Mouse (Mus musculus): ENCODE data around the gene 2210016L21Rik. TPM values are rescaled to one million over a fixed set of nuclear protein-coding genes. Genes with fewer than 3 reads are reported as not detected.

Gene 2210016L21Rik
- 37.1 and 40.3 TPM in 2 replicates for polyA plus RNA-seq (2014; fragmentation: Nextera tagmentation; extraction: Ambion mirVana)

DNA sequence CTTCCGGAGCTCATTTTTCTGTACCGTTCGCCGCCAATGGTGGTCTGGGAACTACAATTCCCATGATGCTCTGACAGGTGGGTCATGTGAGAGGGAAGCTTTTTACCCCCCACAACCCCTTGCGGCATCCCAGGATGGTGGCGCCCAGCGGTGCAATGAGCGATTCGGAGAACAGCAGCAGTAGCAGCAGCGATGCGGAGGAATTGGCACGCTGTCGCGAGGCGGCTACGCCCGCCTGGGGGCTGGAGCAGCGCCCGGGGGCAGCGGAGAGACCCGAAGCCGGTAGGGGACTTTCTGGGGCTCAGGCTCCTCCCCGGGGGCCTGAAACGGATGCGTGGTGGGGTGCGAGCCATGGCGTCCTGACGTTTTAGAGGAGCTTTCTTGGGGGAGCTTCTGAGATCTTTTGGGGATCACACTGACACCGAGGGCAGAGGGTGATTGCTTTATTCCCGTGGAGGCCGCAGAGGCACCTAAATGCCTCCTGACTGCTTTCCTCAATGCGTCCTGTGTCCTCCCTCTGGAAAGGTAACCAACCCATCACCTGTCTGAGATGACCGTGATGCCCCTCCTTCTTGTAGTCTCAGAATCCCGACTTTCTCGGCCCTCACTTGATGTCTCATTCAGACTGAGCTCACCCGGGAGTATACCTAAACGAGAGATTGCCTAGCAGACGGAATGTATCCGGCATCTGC lies at the start of gene 2210016L21Rik:
2210016L21Rik (plus strand) TSS at position 85 of the 692 bp plus-strand sequence.
- peak within 1 kb of the TSS; percentile 89 for H3K4me2 ChIP-seq
- peak within 1 kb of the TSS; percentile 88 for H3K27ac ChIP-seq (ENCODE audit: low read depth, low read length)
- H3K4me1 ChIP-seq (replicated peaks; ENCODE audit: control insufficient read depth, insufficient read depth, low read length), result peaks cover 7% of the 10 kb centered on the region; the same call in 1 of the 2 replicates
- H3K9ac ChIP-seq (ENCODE audit: low read depth, low read length), result peak within 1 kb of the TSS; percentile 84
- 2% methylated on average over 39 of the region's 39 CpGs for WGBS
- H3K4me3 ChIP-seq (ENCODE audit: low read depth, low read length), result peak within 1 kb of the TSS; percentile 94
- H3K9me3 ChIP-seq (ENCODE audit: control insufficient read depth, low read length), result no peaks in the 10 kb centered on the region; the same call in 1 of the 2 replicates
- H3K36me3 ChIP-seq (ENCODE audit: control insufficient read depth, insufficient read depth, low read length), result peaks cover 12% of the 10 kb centered on the region
- DNase-seq (ENCODE audit: low spot score), result peak; percentile 83
- ATAC-seq (replicated peaks; ENCODE audit: low FRiP score), result peak; percentile 94
- H3K27me3 ChIP-seq (replicated peaks; ENCODE audit: control insufficient read depth, insufficient read depth, low read length), result no peaks in the 10 kb centered on the region

DNA sequence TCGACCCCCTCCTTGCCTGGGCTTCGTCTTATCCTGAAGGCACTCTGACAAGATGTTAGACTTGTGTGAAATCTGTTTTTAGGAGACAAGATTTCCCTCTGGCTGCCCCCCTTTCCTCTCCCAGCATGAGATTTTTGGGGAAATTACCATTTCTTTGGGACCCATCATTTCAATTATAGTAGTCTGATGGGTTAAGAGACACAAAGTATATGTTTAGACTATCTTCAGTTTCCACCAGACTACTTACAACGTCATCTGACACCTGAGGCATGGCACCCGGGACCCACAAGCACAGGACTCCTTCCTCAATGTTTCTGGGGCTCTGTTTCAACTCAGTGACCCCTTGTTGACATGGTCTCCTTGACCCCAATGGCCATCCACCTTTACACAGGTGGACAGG lies 46.4 kb upstream of the 2210016L21Rik start:
- no peak overlapping the region for H3K27ac ChIP-seq (ENCODE audit: low read depth, low read length)
- H3K9me3 ChIP-seq (ENCODE audit: control insufficient read depth, low read length), result no peaks in the 10 kb centered on the region
- H3K27me3 ChIP-seq (replicated peaks; ENCODE audit: control insufficient read depth, insufficient read depth, low read length), result peaks cover 2% of the 10 kb centered on the region; the same call in 1 of the 2 replicates
- no peak overlapping the region for H3K4me2 ChIP-seq
- 0 out of 2 replicates have a peak, but pooled peaks cover 5% of the 10 kb centered on the region for H3K4me1 ChIP-seq (replicated peaks; ENCODE audit: control insufficient read depth, insufficient read depth, low read length)
- DNase-seq (ENCODE audit: low spot score) (no peak), ATAC-seq (replicated peaks; ENCODE audit: low FRiP score) (no peak)
- no peak overlapping the region for H3K4me3 ChIP-seq (ENCODE audit: low read depth, low read length)
- 80% methylated on average over 4 of the region's 4 CpGs for WGBS
- no peaks in the 10 kb centered on the region for H3K36me3 ChIP-seq (ENCODE audit: control insufficient read depth, insufficient read depth, low read length)
- H3K9ac ChIP-seq (ENCODE audit: low read depth, low read length), result no peak overlapping the region

DNA sequence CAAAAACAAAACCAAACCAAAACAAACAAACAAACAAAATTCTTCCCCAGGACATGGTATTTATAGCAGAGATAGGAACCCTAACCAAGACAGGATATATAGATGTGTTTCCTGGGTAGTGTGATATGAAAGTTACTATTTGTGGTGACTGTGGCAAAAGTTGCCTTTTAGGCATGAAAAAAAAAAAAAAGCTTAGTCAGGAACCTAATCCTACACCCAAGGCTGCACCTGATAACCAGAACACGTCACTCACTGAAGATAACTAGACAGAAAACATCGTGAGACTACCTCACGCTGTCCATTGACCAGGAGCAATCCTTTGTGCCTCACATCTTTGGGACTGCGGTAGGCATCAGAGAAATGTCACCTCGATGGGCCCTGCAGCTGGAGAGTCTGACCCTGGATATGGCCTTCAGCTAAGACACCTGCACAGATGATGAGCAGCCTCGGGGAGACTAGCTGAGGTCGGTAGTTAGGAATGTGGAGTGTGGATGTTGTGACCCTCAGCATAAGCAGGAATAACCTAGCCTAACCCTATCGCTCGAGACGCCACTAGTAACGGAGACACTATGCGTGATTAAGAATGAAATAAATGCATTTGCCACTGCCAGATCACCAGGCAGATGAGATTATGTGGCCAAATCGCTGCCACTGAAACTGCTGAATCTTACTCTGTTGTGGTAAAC lies 45.1 kb upstream of the 2210016L21Rik start, which contains the start of gene Oasl2:
Oasl2 (plus strand) TSS at position 249 of the 686 bp plus-strand sequence.
- Histone ChIP-seq H3K4me2 (peak within 1 kb of the TSS; percentile 44), H3K4me3 (ENCODE audit: low read depth, low read length) (peak within 1 kb of the TSS; percentile 16; the same call in 1 of the 2 replicates), H3K36me3 (ENCODE audit: control insufficient read depth, insufficient read depth, low read length) (no peaks in the 10 kb centered on the region), H3K27ac (ENCODE audit: low read depth, low read length) (0 out of 2 replicates have a peak within 1 kb of the TSS, but pooled peaks have one; percentile 38), H3K9ac (ENCODE audit: low read depth, low read length) (no peak within 1 kb of the TSS), H3K4me1 (replicated peaks; ENCODE audit: control insufficient read depth, insufficient read depth, low read length) (0 out of 2 replicates have a peak, but pooled peaks cover 5% of the 10 kb centered on the region), H3K9me3 (ENCODE audit: control insufficient read depth, low read length) (no peaks in the 10 kb centered on the region), H3K27me3 (replicated peaks; ENCODE audit: control insufficient read depth, insufficient read depth, low read length) (peaks cover 2% of the 10 kb centered on the region; the same call in 1 of the 2 replicates)
- ATAC-seq (replicated peaks; ENCODE audit: low FRiP score) (no peak), DNase-seq (ENCODE audit: low spot score) (no peak)
- WGBS, result 45% methylated on average over 13 of the region's 13 CpGs

DNA sequence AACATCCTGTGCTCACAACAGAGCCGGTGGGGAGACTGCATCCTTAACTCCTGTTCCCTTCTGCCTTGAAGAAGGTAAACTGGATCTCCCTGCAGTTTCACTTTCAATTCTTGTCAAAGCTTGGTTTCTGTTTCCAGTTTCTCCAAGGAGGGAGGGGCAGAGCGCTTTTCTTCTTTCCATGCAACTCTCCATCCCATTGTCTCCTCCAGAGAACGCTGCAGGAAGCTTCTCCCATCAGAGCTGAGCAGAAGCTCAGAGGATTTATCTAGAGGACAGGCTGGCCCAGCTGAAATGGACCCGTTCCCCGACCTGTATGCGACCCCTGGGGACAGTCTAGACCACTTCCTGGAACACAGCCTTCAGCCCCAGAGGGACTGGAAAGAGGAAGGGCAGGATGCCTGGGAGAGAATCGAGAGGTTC lies 44.6 kb upstream of the 2210016L21Rik start:
- DNase-seq (ENCODE audit: low spot score) (no peak), ATAC-seq (replicated peaks; ENCODE audit: low FRiP score) (no peak)
- Histone ChIP-seq H3K9me3 (ENCODE audit: control insufficient read depth, low read length) (no peaks in the 10 kb centered on the region), H3K4me1 (replicated peaks; ENCODE audit: control insufficient read depth, insufficient read depth, low read length) (0 out of 2 replicates have a peak, but pooled peaks cover 5% of the 10 kb centered on the region), H3K4me3 (ENCODE audit: low read depth, low read length) (peak overlapping the region; percentile 16; the same call in 1 of the 2 replicates), H3K36me3 (ENCODE audit: control insufficient read depth, insufficient read depth, low read length) (no peaks in the 10 kb centered on the region), H3K9ac (ENCODE audit: low read depth, low read length) (no peak overlapping the region), H3K4me2 (peak overlapping the region; percentile 44), H3K27me3 (replicated peaks; ENCODE audit: control insufficient read depth, insufficient read depth, low read length) (peaks cover 2% of the 10 kb centered on the region; the same call in 1 of the 2 replicates), H3K27ac (ENCODE audit: low read depth, low read length) (0 out of 2 replicates have a peak overlapping the region, but pooled peaks have one; percentile 38)
- WGBS, result 8% methylated on average over 7 of the region's 7 CpGs

DNA sequence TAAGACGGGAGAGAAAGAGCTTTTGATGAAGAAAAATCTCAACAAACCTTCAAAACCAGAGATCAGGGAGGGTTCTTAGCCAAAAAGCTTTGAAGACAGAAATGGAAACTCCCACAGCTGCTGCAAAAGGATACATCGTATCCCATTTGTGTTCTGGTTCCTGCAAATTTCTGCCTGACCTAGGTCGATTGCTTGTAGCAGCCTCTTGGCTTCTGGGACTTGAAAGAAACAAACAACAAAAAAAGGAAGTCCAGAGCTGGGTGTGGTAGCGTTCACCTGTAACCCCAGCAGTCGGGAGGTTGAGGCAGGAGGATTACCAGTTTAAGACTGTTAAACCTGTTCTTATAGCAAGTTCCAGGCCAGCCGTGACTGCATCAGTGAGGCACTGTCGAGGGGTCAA lies 43.1 kb upstream of the 2210016L21Rik start:
- Histone ChIP-seq H3K9ac (ENCODE audit: low read depth, low read length) (no peak overlapping the region), H3K27me3 (replicated peaks; ENCODE audit: control insufficient read depth, insufficient read depth, low read length) (peaks cover 2% of the 10 kb centered on the region; the same call in 1 of the 2 replicates), H3K9me3 (ENCODE audit: control insufficient read depth, low read length) (no peaks in the 10 kb centered on the region), H3K36me3 (ENCODE audit: control insufficient read depth, insufficient read depth, low read length) (no peaks in the 10 kb centered on the region), H3K4me2 (no peak overlapping the region), H3K4me3 (ENCODE audit: low read depth, low read length) (no peak overlapping the region), H3K27ac (ENCODE audit: low read depth, low read length) (no peak overlapping the region), H3K4me1 (replicated peaks; ENCODE audit: control insufficient read depth, insufficient read depth, low read length) (0 out of 2 replicates have a peak, but pooled peaks cover 5% of the 10 kb centered on the region)
- 69% methylated on average over 7 of the region's 7 CpGs for WGBS
- DNase-seq (ENCODE audit: low spot score) (no peak), ATAC-seq (replicated peaks; ENCODE audit: low FRiP score) (no peak)

DNA sequence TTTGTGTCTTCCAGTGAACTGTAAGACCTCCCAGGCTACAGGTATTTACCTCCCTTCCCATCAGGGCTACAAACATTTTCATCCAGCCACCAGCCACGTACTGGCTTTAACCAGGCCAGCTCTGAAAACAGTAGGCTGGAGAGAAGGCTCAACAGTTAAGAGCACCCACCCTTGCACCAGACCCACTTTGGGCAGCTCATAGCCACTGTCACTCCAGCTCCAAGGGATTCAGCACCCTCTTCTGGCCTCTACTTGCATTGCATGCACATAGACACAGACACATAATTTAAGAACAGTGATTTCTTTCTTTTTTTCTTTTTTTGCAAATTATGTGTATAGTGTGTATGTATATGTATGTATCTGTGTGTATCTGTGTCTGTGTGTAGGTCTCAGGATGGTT lies 39.5 kb upstream of the 2210016L21Rik start:
- H3K27ac ChIP-seq (ENCODE audit: low read depth, low read length), result no peak overlapping the region
- no peak for DNase-seq (ENCODE audit: low spot score)
- no peak overlapping the region for H3K4me2 ChIP-seq
- no peak for ATAC-seq (replicated peaks; ENCODE audit: low FRiP score)
- H3K9ac ChIP-seq (ENCODE audit: low read depth, low read length), result no peak overlapping the region
- H3K4me1 ChIP-seq (replicated peaks; ENCODE audit: control insufficient read depth, insufficient read depth, low read length), result 0 out of 2 replicates have a peak, but pooled peaks cover 1% of the 10 kb centered on the region
- H3K9me3 ChIP-seq (ENCODE audit: control insufficient read depth, low read length), result no peaks in the 10 kb centered on the region; the same call in 1 of the 2 replicates
- peaks cover 2% of the 10 kb centered on the region; the same call in 1 of the 2 replicates for H3K27me3 ChIP-seq (replicated peaks; ENCODE audit: control insufficient read depth, insufficient read depth, low read length)
- 32% methylated on average over 1 of the region's 1 CpGs for WGBS
- no peak overlapping the region for H3K4me3 ChIP-seq (ENCODE audit: low read depth, low read length)
- H3K36me3 ChIP-seq (ENCODE audit: control insufficient read depth, insufficient read depth, low read length), result no peaks in the 10 kb centered on the region

DNA sequence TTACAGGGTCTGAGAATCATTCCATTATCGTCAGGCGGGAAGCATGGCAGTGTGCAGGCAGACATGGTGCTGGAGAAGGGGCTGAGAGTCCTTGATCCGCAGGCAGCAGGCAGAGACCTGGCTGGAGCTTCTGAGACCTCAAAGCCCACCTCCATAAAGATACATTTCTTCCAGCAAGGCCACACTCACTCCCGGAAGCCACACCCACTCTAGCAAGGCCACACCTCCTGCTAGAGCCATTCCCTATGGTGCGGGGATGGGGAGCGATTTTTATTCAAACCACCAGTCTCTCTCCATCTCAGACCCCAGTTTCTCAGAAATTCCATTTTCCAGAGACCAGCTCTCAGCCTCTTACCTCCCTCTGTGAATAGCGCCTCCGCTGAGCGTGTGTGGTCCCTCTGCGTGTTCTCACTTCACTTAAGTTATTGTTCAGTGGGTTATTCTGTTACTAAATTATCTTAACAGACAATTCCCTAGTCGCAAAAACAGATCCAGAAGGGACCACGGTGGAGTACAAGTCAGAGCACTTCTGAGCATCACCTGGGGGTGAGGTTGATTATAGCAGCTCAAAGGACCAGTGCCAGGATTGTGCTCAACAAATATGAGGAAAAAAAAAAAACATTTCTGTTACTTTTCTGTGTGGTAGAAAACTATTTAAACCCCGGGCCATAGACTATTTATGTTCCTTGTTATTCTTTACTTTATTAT lies 33.2 kb upstream of the 2210016L21Rik start:
- Histone ChIP-seq H3K4me3 (ENCODE audit: low read depth, low read length) (no peak overlapping the region), H3K4me1 (replicated peaks; ENCODE audit: control insufficient read depth, insufficient read depth, low read length) (no peaks in the 10 kb centered on the region), H3K27me3 (replicated peaks; ENCODE audit: control insufficient read depth, insufficient read depth, low read length) (no peaks in the 10 kb centered on the region), H3K4me2 (no peak overlapping the region), H3K9ac (ENCODE audit: low read depth, low read length) (no peak overlapping the region), H3K36me3 (ENCODE audit: control insufficient read depth, insufficient read depth, low read length) (no peaks in the 10 kb centered on the region), H3K27ac (ENCODE audit: low read depth, low read length) (no peak overlapping the region), H3K9me3 (ENCODE audit: control insufficient read depth, low read length) (no peaks in the 10 kb centered on the region; the same call in 1 of the 2 replicates)
- DNase-seq (ENCODE audit: low spot score) (no peak), ATAC-seq (replicated peaks; ENCODE audit: low FRiP score) (no peak)
- 51% methylated on average over 13 of the region's 13 CpGs for WGBS

DNA sequence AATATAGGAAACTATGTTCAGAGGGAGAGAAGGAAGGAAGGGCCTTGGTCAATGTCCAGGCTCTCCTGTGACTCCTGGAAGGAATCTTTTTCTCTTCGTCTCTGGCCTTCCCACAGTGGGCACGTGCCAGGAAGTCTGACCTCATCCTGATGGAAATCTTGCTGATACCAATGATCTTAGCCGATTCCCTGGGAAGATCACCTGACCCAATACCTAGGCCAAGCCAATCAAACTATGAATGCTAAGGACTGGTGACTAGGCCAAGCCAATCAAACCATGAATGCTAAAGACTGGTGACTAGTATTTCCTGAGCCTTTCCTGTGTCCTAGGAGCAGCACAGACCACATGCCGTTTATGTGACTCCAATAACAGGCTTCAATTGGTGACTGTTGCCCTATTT lies 28.3 kb upstream of the 2210016L21Rik start:
- no peak overlapping the region for H3K4me3 ChIP-seq (ENCODE audit: low read depth, low read length)
- no peak overlapping the region for H3K4me2 ChIP-seq
- ATAC-seq (replicated peaks; ENCODE audit: low FRiP score) (no peak), DNase-seq (ENCODE audit: low spot score) (no peak)
- no peak overlapping the region for H3K9ac ChIP-seq (ENCODE audit: low read depth, low read length)
- H3K36me3 ChIP-seq (ENCODE audit: control insufficient read depth, insufficient read depth, low read length), result no peaks in the 10 kb centered on the region
- 64% methylated on average over 4 of the region's 4 CpGs for WGBS
- H3K9me3 ChIP-seq (ENCODE audit: control insufficient read depth, low read length), result no peaks in the 10 kb centered on the region
- H3K4me1 ChIP-seq (replicated peaks; ENCODE audit: control insufficient read depth, insufficient read depth, low read length), result 0 out of 2 replicates have a peak, but pooled peaks cover 3% of the 10 kb centered on the region
- no peaks in the 10 kb centered on the region for H3K27me3 ChIP-seq (replicated peaks; ENCODE audit: control insufficient read depth, insufficient read depth, low read length)
- H3K27ac ChIP-seq (ENCODE audit: low read depth, low read length), result no peak overlapping the region
